Mouse (Mus musculus) cerebellum, postnatal 10 days (tissue): ENCODE measurements around the gene Tomm34.

Source experiments
- DNase-seq, 2 experiments: peaks; one replicate each; pipeline ENCODE4 v3.0.0; 2021; ENCODE audit warnings: mixed read lengths in 2 of 2

Tomm34 gene

GRCm38 (mm10) chr2:164070765-164071436, at the start of gene Tomm34:
Gene Tomm34, minus strand, starts transcription at chr2:164071169.
- DNase-seq = peak; percentile 96 to 99

- no peak for DNase-seq
Observed at GRCm38 (mm10) chr2:164119503-164119902, 48.5 kb upstream of the Tomm34 start.

- no peak for DNase-seq
Observed at GRCm38 (mm10) chr2:164115531-164115930, 44.6 kb upstream of the Tomm34 start.

- no peak for DNase-seq
Observed at GRCm38 (mm10) chr2:164114051-164114450, 43.1 kb upstream of the Tomm34 start.

GRCm38 (mm10) chr2:164111546-164111945, 40.6 kb upstream of the Tomm34 start:
- DNase-seq = no peak

GRCm38 (mm10) chr2:164108501-164108900, 37.5 kb upstream of the Tomm34 start:
- DNase-seq = no peak

GRCm38 (mm10) chr2:164107125-164107874, 36.3 kb upstream of the Tomm34 start:
- DNase-seq = no peak

- no peak for DNase-seq
Observed at GRCm38 (mm10) chr2:164106287-164107035, 35.5 kb upstream of the Tomm34 start.

- DNase-seq = peak; percentile 80 to 84
Observed at GRCm38 (mm10) chr2:164103501-164103900, 32.5 kb upstream of the Tomm34 start.

- DNase-seq = no peak
Observed at GRCm38 (mm10) chr2:164102366-164102765, 31.4 kb upstream of the Tomm34 start.

GRCm38 (mm10) chr2:164101936-164102335, 31.0 kb upstream of the Tomm34 start:
- no peak for DNase-seq

- DNase-seq = peak; percentile 70 to 76
Observed at GRCm38 (mm10) chr2:164098603-164099250, 27.8 kb upstream of the Tomm34 start.

- no peak for DNase-seq
Observed at GRCm38 (mm10) chr2:164094152-164094551, 23.2 kb upstream of the Tomm34 start.

GRCm38 (mm10) chr2:164089508-164089907, 18.5 kb upstream of the Tomm34 start:
- no peak for DNase-seq

GRCm38 (mm10) chr2:164087416-164088017, 16.5 kb upstream of the Tomm34 start:
- DNase-seq = no peak

- no peak for DNase-seq
Observed at GRCm38 (mm10) chr2:164084342-164084700, 13.4 kb upstream of the Tomm34 start.

GRCm38 (mm10) chr2:164083609-164084341, 12.8 kb upstream of the Tomm34 start:
- no peak for DNase-seq

- DNase-seq = no peak
Observed at GRCm38 (mm10) chr2:164082175-164082574, 11.2 kb upstream of the Tomm34 start.

- DNase-seq = no peak
Observed at GRCm38 (mm10) chr2:164081577-164081976, 10.6 kb upstream of the Tomm34 start.

- no peak for DNase-seq
Observed at GRCm38 (mm10) chr2:164079488-164079887, 8.5 kb upstream of the Tomm34 start.

- no peak for DNase-seq
Observed at GRCm38 (mm10) chr2:164077875-164078274, 6.9 kb upstream of the Tomm34 start.

GRCm38 (mm10) chr2:164076874-164077425, 6.0 kb upstream of the Tomm34 start:
- no peak for DNase-seq
